Mouse (Mus musculus) left cerebral cortex, postnatal 10 days (tissue): ENCODE results near the gene Wscd1. TPM values are rescaled to one million over a fixed set of nuclear protein-coding genes. Genes with fewer than 3 reads are reported as not detected.

Source experiments
- DNase-seq, 2 experiments: peaks; one replicate each; pipeline ENCODE4 v3.0.0; 2021 to 2022; ENCODE audit warnings: low spot score in 2 of 2, mixed read lengths in 1 of 2; ENCODE audit errors: extremely low spot score in 1 of 2
- intact Hi-C: fragments of 180-260 bp; cut with DNase I; formaldehyde crosslinking; loops from one replicate; pipeline ENCODE4 v1.15.1; 2025
- total RNA-seq, 2 experiments: library from RNA; stranded (reverse); gene quantifications; 2 replicates each; pipeline ENCODE4 v1.2.3; 2021

Wscd1 gene
- total RNA-seq, 2 experiments from 2014 or later, result 65.2 to 69.8 TPM

- DNase-seq, result no peak
- intact Hi-C loops, result no loop called here
These were observed 15.6 kb downstream of the Wscd1 start for GRCm38 (mm10) chr11:71765335-71765734.

DNA sequence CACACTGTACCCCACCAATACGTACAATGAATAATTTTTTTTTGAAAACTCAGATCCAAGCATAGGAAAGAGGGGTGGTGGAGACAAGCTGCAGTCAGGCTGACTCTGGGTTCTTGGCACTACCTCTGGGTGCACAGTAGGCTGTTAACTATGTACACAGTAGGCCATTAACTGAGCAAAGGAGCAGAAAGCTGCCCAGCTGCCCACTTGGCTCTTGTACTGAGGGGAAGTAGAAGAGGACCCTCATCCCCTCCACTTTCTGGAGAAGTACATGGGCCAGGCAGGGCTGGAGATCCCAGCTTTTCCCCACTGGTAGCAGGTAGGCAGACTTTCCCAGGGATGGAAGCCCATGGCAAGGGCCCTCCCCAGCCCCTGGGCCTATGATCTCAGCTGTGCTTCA is 16.7 kb downstream of the Wscd1 start:
- intact Hi-C loops, result no loop called here
- DNase-seq, result no peak

GRCm38 (mm10) chr11:71767726-71768125 is 18.0 kb downstream of the Wscd1 start:
- DNase-seq, result no peak
- intact Hi-C loops, result no loop called here

- intact Hi-C loops, result no loop called here
- no peak for DNase-seq
These were observed 20.0 kb downstream of the Wscd1 start for GRCm38 (mm10) chr11:71769744-71770143.

- intact Hi-C loops, result no loop called here
- DNase-seq, result no peak
These were observed 20.8 kb downstream of the Wscd1 start for GRCm38 (mm10) chr11:71770479-71770878.

DNA sequence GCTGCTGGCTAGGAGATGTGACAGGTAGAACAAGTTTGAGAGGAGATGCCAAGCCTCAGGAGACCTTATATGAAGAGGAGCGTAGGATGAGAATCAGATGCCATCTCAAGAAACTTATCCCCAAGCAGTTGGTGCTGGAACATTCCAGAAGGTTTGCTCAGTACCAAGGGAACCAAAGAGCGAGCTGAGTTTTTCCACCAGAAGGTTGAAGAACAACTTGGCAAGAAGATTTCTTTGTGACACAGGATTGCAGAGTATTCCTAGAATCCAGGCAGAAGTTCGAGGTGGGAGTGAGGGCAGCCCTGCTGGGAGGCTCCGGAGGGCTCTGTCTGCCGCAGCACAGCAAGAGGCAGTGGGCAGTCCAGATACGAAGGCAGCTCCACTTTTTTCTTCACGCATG is 21.4 kb downstream of the Wscd1 start:
- DNase-seq, result no peak
- intact Hi-C loops, result no loop called here

DNA sequence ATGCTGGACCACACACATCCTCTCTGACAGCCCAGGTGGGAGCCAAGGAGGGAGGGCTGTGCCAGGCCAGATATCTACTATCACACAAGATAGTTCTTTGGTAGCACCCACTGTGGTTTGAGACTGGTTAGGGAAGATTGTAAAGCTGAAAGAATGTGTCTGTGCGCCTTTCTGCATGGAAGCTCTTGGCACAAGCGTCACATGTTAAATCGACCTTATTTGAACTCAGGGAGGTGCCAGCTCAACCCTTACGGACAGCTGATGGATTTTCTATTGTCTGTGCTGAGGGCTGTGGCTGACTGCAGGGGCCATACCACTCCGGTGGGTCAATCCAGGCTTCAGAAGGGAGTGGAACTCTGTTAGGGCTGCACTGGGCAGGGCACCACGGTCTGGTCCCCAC is 22.3 kb downstream of the Wscd1 start:
- DNase-seq, result no peak
- intact Hi-C loops, result no loop called here

DNA sequence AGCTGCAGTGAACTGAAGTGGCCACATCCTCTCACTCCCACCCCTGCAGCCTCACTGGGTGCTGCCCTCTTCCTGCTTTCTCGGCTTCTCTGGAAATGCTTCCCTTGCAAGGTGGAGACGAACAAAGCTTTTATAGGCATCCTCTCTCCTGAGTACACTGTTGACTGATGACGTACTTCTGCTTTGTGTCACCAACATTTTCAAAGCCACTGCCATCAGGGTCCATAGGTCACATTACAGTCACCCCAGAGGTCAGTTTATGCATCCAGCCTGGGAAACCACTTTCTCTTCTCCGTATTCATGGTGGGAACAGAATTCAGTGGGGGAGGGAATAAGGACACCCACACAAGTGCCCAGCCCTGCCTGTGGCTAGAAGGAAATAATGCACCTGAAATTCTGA is 23.1 kb downstream of the Wscd1 start:
- no peak for DNase-seq
- intact Hi-C loops, result no loop called here

DNA sequence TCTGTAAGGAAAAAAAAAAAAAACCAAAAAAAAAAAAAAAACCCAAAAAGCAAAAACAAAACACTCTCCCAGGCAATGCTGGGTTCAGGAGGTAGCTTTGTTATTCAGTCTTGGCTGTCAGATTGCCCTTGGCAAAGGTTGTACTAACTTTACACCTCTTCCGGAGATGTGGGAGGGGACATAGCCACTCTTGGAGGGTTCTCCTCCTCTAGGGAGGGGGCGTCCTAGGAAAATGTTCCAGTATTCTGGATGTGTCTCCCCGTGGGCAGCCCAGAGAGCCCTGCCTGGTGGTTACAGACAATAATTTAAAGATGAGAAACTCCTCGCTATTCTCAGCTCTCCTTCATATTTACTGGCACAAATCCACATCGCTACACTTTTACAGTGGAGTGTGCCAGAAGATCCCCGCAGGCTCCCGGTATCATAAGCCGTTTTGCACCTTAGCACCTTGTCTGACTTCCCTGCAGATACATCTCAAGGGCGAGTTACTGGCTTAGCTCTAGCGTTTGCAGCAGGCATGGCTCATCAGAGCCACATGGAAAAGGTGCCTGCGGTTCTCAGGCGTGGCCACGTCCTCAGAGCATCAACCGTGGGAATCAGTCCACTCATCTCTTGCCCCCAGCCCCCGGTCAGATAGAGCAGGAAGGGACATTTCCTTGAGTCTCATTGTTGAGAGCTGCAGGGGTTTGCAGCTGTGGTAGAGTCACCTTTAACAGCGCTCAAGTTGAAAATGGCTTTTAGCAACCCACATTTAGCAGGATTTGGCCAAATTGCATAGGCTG is 24.5 kb downstream of the Wscd1 start:
- intact Hi-C loops, result no loop called here
- DNase-seq, result peak in 1 of 2 experiments; percentile 63

- DNase-seq, result peak in 1 of 2 experiments; percentile 70
- intact Hi-C loops, result no loop called here
These were observed 25.3 kb downstream of the Wscd1 start for GRCm38 (mm10) chr11:71775056-71775455.

DNA sequence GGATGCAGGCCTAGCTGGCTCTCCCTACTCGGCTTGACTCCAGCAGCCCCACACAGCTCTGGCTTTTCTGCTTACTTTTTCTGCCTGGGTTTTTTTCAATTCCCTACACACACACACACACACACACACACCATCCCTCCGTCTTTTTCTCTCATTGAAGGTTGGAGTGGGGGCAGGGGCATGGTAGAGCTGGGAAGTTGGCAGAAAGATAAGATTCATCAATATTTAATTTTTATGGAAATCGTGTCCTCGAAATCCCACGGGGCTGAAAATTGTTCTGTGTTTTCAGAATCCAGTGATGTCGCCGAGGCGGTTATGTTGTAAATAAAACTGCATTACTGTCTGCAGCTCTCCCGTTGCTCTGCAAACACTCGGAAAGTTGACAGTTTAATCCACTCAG is 29.9 kb downstream of the Wscd1 start:
- intact Hi-C loops, result no loop called here
- peak in 1 of 2 experiments; percentile 43 for DNase-seq

GRCm38 (mm10) chr11:71781737-71782354 is 32.1 kb downstream of the Wscd1 start:
- intact Hi-C loops, result no loop called here
- DNase-seq, result no peak

DNA sequence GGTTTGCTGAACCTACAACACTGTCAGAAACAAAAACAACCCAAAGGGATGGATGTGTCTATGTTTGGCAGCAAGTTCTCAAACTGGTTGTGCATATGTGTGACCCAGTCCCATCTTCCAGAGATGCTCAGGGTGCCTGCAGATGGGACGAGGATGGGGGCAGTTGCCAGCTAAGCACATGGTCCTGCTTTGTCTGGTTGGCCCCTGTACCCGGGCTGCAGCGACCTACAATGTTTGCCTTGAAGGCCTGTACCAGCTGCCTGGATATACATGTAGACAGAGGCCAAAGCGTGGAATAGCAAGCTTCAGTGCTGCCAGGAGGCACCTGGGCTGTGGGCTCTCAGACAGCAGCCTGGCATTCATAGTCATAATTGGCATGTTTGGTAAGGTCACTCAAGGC is 35.8 kb downstream of the Wscd1 start:
- DNase-seq, result no peak
- intact Hi-C loops, result no loop called here

GRCm38 (mm10) chr11:71788209-71788608 is 38.5 kb downstream of the Wscd1 start:
- intact Hi-C loops, result no loop called here

GRCm38 (mm10) chr11:71790227-71790626 is 40.5 kb downstream of the Wscd1 start:
- intact Hi-C loops, result no loop called here
- no peak for DNase-seq

More at GRCm38 (mm10) chr11:71788209-71788608, 38.5 kb downstream of the Wscd1 start:
- DNase-seq, result no peak

DNA sequence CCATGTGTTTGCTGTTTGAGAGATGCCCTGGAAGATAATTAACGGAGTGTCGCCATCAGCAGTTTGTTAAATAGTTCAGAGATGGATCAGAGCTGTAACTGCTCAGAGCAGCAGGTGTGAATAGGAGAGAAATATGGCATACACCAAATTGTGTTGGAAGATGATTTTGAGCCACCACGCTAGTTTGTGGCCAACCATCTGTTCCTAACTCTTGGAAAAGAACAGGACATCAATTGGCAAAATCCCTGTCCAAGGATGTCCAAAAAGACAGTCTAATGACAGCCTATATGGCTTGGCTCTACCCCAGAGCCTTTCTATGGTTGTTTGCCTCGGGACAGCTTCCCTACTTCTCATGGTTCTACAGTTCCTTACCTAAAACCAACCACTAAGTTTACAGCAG is 49.5 kb downstream of the Wscd1 start:
- intact Hi-C loops, result no loop called here
- no peak for DNase-seq

- intact Hi-C loops, result no loop called here
These were observed 58.8 kb downstream of the Wscd1 start for GRCm38 (mm10) chr11:71808521-71808920.

DNA sequence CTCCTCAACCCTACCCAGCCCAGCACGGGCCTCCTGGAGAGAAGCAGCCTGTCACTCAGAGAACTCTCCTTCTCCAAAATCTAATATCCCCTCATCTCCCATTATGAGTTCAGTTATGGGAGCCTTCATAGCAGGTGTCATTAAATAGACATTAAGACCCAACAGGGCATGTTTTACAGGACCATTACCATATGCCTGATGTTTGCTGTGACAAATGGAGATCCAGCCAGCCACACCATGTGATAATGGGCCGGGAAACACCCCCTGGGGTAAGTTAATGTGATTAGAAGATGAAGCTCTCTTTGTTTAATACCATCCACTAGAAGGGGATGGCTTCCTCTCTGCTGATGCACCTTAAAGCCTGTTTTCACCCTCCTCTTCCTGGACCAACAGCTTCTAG is 62.1 kb downstream of the Wscd1 start:
- DNase-seq, result no peak
- intact Hi-C loops, result no loop called here

More at GRCm38 (mm10) chr11:71808521-71808920, 58.8 kb downstream of the Wscd1 start:
- DNase-seq, result no peak

GRCm38 (mm10) chr11:71812921-71813320 is 63.2 kb downstream of the Wscd1 start:
- DNase-seq, result peak in 1 of 2 experiments; percentile 34
- intact Hi-C loops, result no loop called here

DNA sequence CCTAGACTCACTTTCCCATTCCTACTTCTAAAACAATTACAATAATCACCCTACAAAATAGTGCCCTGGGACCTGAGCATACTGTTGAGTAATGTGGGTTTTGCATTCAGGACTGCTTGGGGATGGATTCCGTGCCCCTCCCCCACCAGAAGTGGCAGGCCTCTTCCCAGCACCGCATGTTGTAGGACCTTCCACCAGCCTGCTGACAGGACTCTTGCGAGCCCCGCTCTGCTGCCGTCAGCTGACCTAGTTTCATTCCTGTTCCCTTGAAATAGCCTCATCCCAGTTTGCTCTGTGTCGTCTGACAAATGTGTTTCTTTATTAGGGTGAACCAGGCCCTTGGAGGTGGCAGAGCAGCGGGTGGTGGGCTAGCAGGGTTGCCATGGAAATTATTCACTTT is 64.8 kb downstream of the Wscd1 start:
- intact Hi-C loops, result no loop called here
- peak in 1 of 2 experiments; percentile 43 for DNase-seq
